Mouse (Mus musculus): ENCODE data around the gene Gm36176.

GRCm38 (mm10) chr10:77819203-77819602 lies 27.4 kb upstream of the Gm36176 start:
- TF ChIP-seq GATA1 (IDR thresholded peaks at IDR 0.05; ENCODE audit: borderline replicate concordance, low read length) (no peak), FLI1 (IDR thresholded peaks at IDR 0.05; ENCODE audit: low read length) (no peak)
